In the genomic region with DNA sequence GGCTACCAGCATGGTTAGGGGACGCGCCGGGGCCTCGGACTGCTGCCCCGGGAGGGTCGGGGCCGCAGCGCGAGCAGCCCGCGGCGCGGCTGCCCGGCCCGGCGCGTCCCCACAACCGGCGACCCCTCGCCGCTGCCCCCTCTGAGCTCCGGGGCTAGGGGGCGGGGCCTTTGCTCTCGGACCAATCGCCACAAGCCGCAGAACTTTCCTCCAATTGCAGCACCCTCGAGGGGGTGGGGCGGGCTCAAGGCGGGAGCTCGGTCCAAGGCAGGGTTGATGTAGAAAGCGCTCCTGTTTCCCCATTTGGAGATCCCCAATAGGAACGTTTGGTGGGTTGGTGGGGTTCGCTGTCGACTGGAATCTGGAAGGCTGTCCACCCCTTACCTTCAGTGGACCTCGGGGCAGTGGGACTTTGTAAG, we compare ENCODE assay signal across 8 mouse cellular contexts. TPM values are rescaled to one million over a fixed set of nuclear protein-coding genes. Genes with fewer than 3 reads are reported as not detected.
DNase-seq lines count a peak whose midpoint lies in the region; ATAC-seq lines count a peak whose summit lies in the region.

TSS of gene Metrn (minus strand) at position 186 of the 419 bp plus-strand sequence.

- peak within 1 kb of the TSS; percentile 86 for H3K4me3 ChIP-seq in intestine, embryonic 14.5 days (ENCODE audit: low read depth, low read length)
- peak within 1 kb of the TSS; percentile 85 for H3K4me3 ChIP-seq in midbrain, embryonic 10.5 days

- ATAC-seq in cerebellum, adult (ENCODE audit: insufficient number of reproducible peaks, low FRiP score, low TSS enrichment) = no peak
- ATAC-seq in intestine, embryonic 14.5 days (replicated peaks; ENCODE audit: low FRiP score, low TSS enrichment, low read depth) = peak; percentile 74

- H3K36me3 ChIP-seq in intestine, embryonic 14.5 days (ENCODE audit: control insufficient read depth, insufficient read depth, low read length) = no peaks in the 10 kb centered on the region
- H3K36me3 ChIP-seq in midbrain, embryonic 10.5 days = peaks cover 24% of the 10 kb centered on the region

- H3K4me2 ChIP-seq in intestine, embryonic 14.5 days (ENCODE audit: low read length) = peak within 1 kb of the TSS; percentile 96

- peaks cover 4% of the 10 kb centered on the region; the same call in 1 of the 2 replicates for H3K27me3 ChIP-seq in intestine, embryonic 14.5 days (replicated peaks; ENCODE audit: control insufficient read depth, insufficient read depth, low read length)
- peaks cover 7% of the 10 kb centered on the region; the same call in 1 of the 2 replicates for H3K27me3 ChIP-seq in midbrain, embryonic 10.5 days (ENCODE audit: low read depth, poor library complexity, severe bottlenecking)

- H3K27ac ChIP-seq in intestine, embryonic 14.5 days (ENCODE audit: low read depth) = peak within 1 kb of the TSS; percentile 47
- H3K27ac ChIP-seq in midbrain, embryonic 10.5 days (replicated peaks) = peak within 1 kb of the TSS; percentile 96

- peaks cover 24% of the 10 kb centered on the region for H3K4me1 ChIP-seq in intestine, embryonic 14.5 days (replicated peaks; ENCODE audit: control insufficient read depth, insufficient read depth, low read length)
- peaks cover 61% of the 10 kb centered on the region for H3K4me1 ChIP-seq in midbrain, embryonic 10.5 days

- no peaks in the 10 kb centered on the region for H3K9me3 ChIP-seq in intestine, embryonic 14.5 days (ENCODE audit: control insufficient read depth, low read length)
- no peaks in the 10 kb centered on the region for H3K9me3 ChIP-seq in midbrain, embryonic 10.5 days (replicated peaks)

- intact Hi-C loops in gastrocnemius, postnatal 36 days (cut with DNase I) = loop anchor here (2.0 kb wide), 1 partner anchor 22 kb away; no protein-coding TSS in a partner anchor
- intact Hi-C loops in left cerebral cortex, postnatal 4 days (cut with DNase I) = loop anchor here (5.0 kb wide), 1 partner anchor 320 kb away; no protein-coding TSS in a partner anchor

- under 1% methylated on average over 31 of the region's 35 CpGs for WGBS in intestine, embryonic 14.5 days
- WGBS in midbrain, embryonic 10.5 days = 0% methylated on average over 35 of the region's 35 CpGs

- DNase-seq in cerebellum, adult 11 months = peak; percentile 57
- peak; percentile 97 for DNase-seq in embryo, embryonic 10.5 days (ENCODE audit: low spot score)
- peak; percentile 76 to 86 for DNase-seq in gastrocnemius, postnatal 36 days
- DNase-seq in intestine, embryonic 14.5 days (ENCODE audit: low spot score) = peak; percentile 92
- DNase-seq in left cerebral cortex, postnatal 4 days = peak; percentile 91
- peak; percentile 96 for DNase-seq in midbrain, embryonic 10.5 days (ENCODE audit: low spot score)
- DNase-seq in skeletal muscle tissue, adult 2 months (ENCODE audit: low read depth, low spot score) = peak; percentile 64

- peak within 1 kb of the TSS; percentile 66 for H3K9ac ChIP-seq in intestine, embryonic 14.5 days (ENCODE audit: low read length)

RNA-seq across cellular contexts. Expression of gene Metrn, which starts in this region (rescaled TPM):
- total RNA-seq in gastrocnemius, postnatal 36 days (2021) = 10 to 100 TPM; 48.4 to 50.8 TPM
- polyA plus RNA-seq in intestine, embryonic 14.5 days (2014; fragmentation: Nextera tagmentation; extraction: Ambion mirVana) = 8.6 and 9.2 TPM in 2 replicates
- 10 to 100 TPM; 45.8 to 56.7 TPM for total RNA-seq in left cerebral cortex, postnatal 4 days (2021)
- polyA plus RNA-seq in midbrain, embryonic 10.5 days (2016; fragmentation: Nextera tagmentation; extraction: Ambion mirVana) = 174 and 205 TPM in 2 replicates

Comparison
In these comparisons a context has a peak if more than half of its experiments do, and no peak if none do; other contexts are left out.
1. RNA of gene Metrn (polyA plus RNA-seq): 174 to 205 TPM in midbrain, embryonic 10.5 days; 8.6 to 9.2 TPM in intestine, embryonic 14.5 days; every median in the first group is over 10 times any median in the second.
2. Peak in every context shown above with its lines, with median percentiles within 50 percentile points of each other: DNase-seq.